11 mouse cellular contexts compared by ENCODE assay signal in genomic region chr11:96462191-96462752, GRCm38 (mm10). TPM values are rescaled to one million over a fixed set of nuclear protein-coding genes. Genes with fewer than 3 reads are reported as not detected.
DNase-seq lines count a peak whose midpoint lies in the region; ATAC-seq and TF ChIP-seq lines count a peak whose summit lies in the region.
"Had no signal": no experiment of that assay in that cellular context is flagged by ENCODE, and none has a peak within 500 bp of the region (broad histone marks: within the 10 kb centered on the region; RNA-seq: fewer than 3 reads in every experiment).

No protein-coding gene starts in this region.

- no peaks in the 10 kb centered on the region for H3K36me3 ChIP-seq in kidney, embryonic 15.5 days
- no peaks in the 10 kb centered on the region for H3K36me3 ChIP-seq in forebrain, embryonic 13.5 days (ENCODE audit: poor library complexity, severe bottlenecking)
- no peaks in the 10 kb centered on the region for H3K36me3 ChIP-seq in liver, postnatal 0 days (replicated peaks; ENCODE audit: insufficient read depth, low read length)
- H3K36me3 ChIP-seq: embryonic facial prominence, embryonic 13.5 days had no signal

- H3K9me3 ChIP-seq in kidney, embryonic 15.5 days (replicated peaks), result no peaks in the 10 kb centered on the region
- no peaks in the 10 kb centered on the region for H3K9me3 ChIP-seq in forebrain, embryonic 13.5 days (replicated peaks)
- H3K9me3 ChIP-seq in liver, postnatal 0 days (ENCODE audit: low read length), result no peaks in the 10 kb centered on the region
- H3K9me3 ChIP-seq: embryonic facial prominence, embryonic 13.5 days had no signal

- peak; percentile 62; the same call in 1 of the 2 replicates for ATAC-seq in kidney, embryonic 15.5 days (replicated peaks; ENCODE audit: low FRiP score)
- peak; percentile 84 for ATAC-seq in forebrain, embryonic 13.5 days
- no peak for ATAC-seq in liver, postnatal 0 days

- no peak for TF ChIP-seq EP300 in liver, postnatal 0 days (IDR thresholded peaks at IDR 0.05; ENCODE audit: low read depth)

- peak overlapping the region; percentile 25; the same call in 1 of the 2 replicates for H3K4me2 ChIP-seq in kidney, embryonic 15.5 days
- peak overlapping the region; percentile 28 for H3K4me2 ChIP-seq in forebrain, embryonic 13.5 days
- no peak overlapping the region for H3K4me2 ChIP-seq in liver, postnatal 0 days (ENCODE audit: low read depth, low read length)
- H3K4me2 ChIP-seq: embryonic facial prominence, embryonic 13.5 days had no signal

- WGBS in kidney, embryonic 15.5 days, result 8% methylated on average over 9 of the region's 9 CpGs
- 7% methylated on average over 9 of the region's 9 CpGs for WGBS in forebrain, embryonic 13.5 days
- WGBS in liver, postnatal 0 days (ENCODE audit: insufficient replicate concordance), result 33% methylated on average over 9 of the region's 9 CpGs

- no peak for TF ChIP-seq CTCF in liver, postnatal 0 days (IDR thresholded peaks at IDR 0.05; ENCODE audit: low read depth)

- H3K27ac ChIP-seq in kidney, embryonic 15.5 days, result no peak overlapping the region
- peak overlapping the region; percentile 77 for H3K27ac ChIP-seq in forebrain, embryonic 13.5 days
- H3K27ac ChIP-seq in liver, postnatal 0 days (ENCODE audit: low read depth), result no peak overlapping the region
- H3K27ac ChIP-seq: embryonic facial prominence, embryonic 13.5 days; kidney, postnatal 0 days had no signal

- H3K4me1 ChIP-seq in kidney, embryonic 15.5 days, result peaks cover 42% of the 10 kb centered on the region
- H3K4me1 ChIP-seq in forebrain, embryonic 13.5 days, result peaks cover 58% of the 10 kb centered on the region
- no peaks in the 10 kb centered on the region for H3K4me1 ChIP-seq in liver, postnatal 0 days (ENCODE audit: insufficient read depth)

- DNase-seq in kidney, adult 11 months, result no peak
- peak; percentile 25 to 41 for DNase-seq in adrenal gland, postnatal 36 days
- DNase-seq in lung, postnatal 36 days, result peak; percentile 5
- no peak for DNase-seq in liver, postnatal 0 days
- no peak for DNase-seq in heart, adult 18-20 months
- DNase-seq in testis, postnatal 10 days (ENCODE audit: low spot score), result no peak

- H3K27me3 ChIP-seq in kidney, embryonic 15.5 days, result peaks cover 38% of the 10 kb centered on the region
- peaks cover 22% of the 10 kb centered on the region for H3K27me3 ChIP-seq in forebrain, embryonic 13.5 days
- H3K27me3 ChIP-seq in liver, postnatal 0 days (ENCODE audit: insufficient read depth, low read length), result peaks cover 50% of the 10 kb centered on the region

- H3K9ac ChIP-seq in kidney, embryonic 15.5 days, result no peak overlapping the region
- H3K9ac ChIP-seq in forebrain, embryonic 13.5 days, result no peak overlapping the region
- H3K9ac ChIP-seq in liver, postnatal 0 days (replicated peaks), result no peak overlapping the region
- H3K9ac ChIP-seq: embryonic facial prominence, embryonic 13.5 days had no signal

- no peak overlapping the region for H3K4me3 ChIP-seq in kidney, embryonic 15.5 days (replicated peaks)
- H3K4me3 ChIP-seq in forebrain, embryonic 13.5 days, result no peak overlapping the region
- no peak overlapping the region for H3K4me3 ChIP-seq in liver, postnatal 0 days (ENCODE audit: low read depth, low read length)
- H3K4me3 ChIP-seq: embryonic facial prominence, embryonic 13.5 days had no signal

RNA-seq across cellular contexts. Expression of gene Skap1, which starts 2.1 kb away (rescaled TPM):
- polyA plus RNA-seq in kidney, embryonic 15.5 days (2015; fragmentation: Nextera tagmentation; extraction: Ambion mirVana), result 10.4 and 10.6 TPM in 2 replicates
- 1 to 10 TPM; 7.5 to 8.2 TPM for total RNA-seq in adrenal gland, postnatal 36 days (2021)
- polyA plus RNA-seq in forebrain, embryonic 13.5 days (2015; fragmentation: Nextera tagmentation; extraction: Ambion mirVana), result 2.5 and 4.0 TPM in 2 replicates
- 0.35 and 0.45 TPM in 2 replicates for polyA plus RNA-seq in liver, postnatal 0 days (2015; fragmentation: Nextera tagmentation; extraction: Ambion mirVana)
- 1 to 10 TPM in 1 of 2 experiments, not detected in 1; 2.3 TPM for total RNA-seq in heart, adult 18-20 months (2021)
- total RNA-seq: MEL had no signal

Comparison
In these comparisons a context has a peak if more than half of its experiments do, and no peak if none do; other contexts are left out.
1. DNase-seq: peak in adrenal gland, postnatal 36 days (2 of 2) and lung, postnatal 36 days (single experiment); none in kidney, adult 11 months (single experiment), liver, postnatal 0 days (single experiment), heart, adult 18-20 months (0 of 2) and testis, postnatal 10 days (single experiment).